Mouse (Mus musculus): ENCODE results near the gene Jdp2. TPM values are rescaled to one million over a fixed set of nuclear protein-coding genes. Genes with fewer than 3 reads are reported as not detected.

Jdp2 gene
- total RNA-seq, 1 experiment: 15.9 TPM

DNA sequence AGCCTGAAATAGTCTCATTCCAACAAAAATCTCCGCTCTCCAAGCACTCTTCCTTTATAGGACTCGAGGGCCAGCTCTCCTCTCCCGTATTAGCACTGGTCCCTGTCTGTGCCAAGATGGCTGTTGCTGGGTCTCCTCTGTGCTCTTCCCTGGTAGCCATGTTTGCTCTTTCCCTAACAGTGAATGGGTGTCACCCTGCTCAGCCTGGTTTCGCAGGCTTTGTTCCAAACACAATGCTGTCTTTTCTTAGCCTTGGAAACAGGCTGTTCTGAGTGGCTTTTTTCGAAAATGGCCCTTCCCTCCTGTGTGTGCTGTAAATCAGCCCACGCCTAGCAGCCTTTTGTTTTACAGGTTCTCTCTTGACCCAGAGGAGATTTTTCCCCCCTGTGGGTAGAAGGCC, 22.2 kb downstream of the Jdp2 start:
- Histone ChIP-seq H3K27ac (ENCODE audit: insufficient read depth, low read depth, low read length, poor library complexity, severe bottlenecking) (peak overlapping the region; percentile 72), H3K4me1 (ENCODE audit: control insufficient read depth in 2 of 2, insufficient read depth in 2 of 2, low read length in 2 of 2, poor library complexity in 1 of 2) (peaks cover 25 to 42% of the 10 kb centered on the region in 2 experiments), H3K36me3 (ENCODE audit: control insufficient read depth, insufficient read depth, low read length, poor library complexity, severe bottlenecking) (no peaks in the 10 kb centered on the region), H3K9ac (ENCODE audit: insufficient read depth, low read depth, low read length, poor library complexity, severe bottlenecking) (no peak overlapping the region), H3K4me3 (ENCODE audit: insufficient read depth in 1 of 2, low read depth in 1 of 2, low read length in 2 of 2, poor library complexity in 1 of 2, severe bottlenecking in 1 of 2) (no peak overlapping the region), H3K9me3 (ENCODE audit: control insufficient read depth, insufficient read depth, low read depth, low read length) (no peaks in the 10 kb centered on the region)
- in situ Hi-C loops (cut with MboI; ENCODE audit: low sequenced_read_pairs in 2 of 2, unreplicated experiment in 2 of 2): no loop called here
- DNase-seq (ENCODE audit: low read depth, low spot score): peak; percentile 77
- TF ChIP-seq ZNF384 (IDR thresholded peaks at IDR 0.05; ENCODE audit: low read depth, low read length) (0 out of 2 replicates have a peak, but pooled peaks have one; percentile 26), CHD2 (IDR thresholded peaks at IDR 0.05; ENCODE audit: low read depth, low read length) (no peak)

DNA sequence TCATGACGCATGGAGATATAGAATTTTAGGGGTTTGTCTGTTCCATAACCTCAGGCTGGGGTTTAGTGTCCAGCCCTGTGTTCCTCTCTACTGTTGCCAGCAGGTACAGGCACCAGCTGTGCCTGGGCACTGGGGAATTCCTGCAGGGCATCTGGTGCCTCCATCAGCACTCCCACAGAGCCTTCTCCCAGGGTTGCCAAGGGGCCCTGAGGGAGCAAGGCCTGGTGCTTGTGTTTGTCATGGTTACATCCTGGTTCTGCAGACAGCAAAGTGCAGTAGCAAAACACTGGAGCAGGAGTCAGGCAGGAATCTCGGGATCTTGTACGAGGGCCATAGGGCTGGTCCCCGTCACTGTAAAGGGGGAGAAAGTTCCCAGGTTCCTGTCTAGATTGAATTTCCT, 22.8 kb downstream of the Jdp2 start:
- in situ Hi-C loops (cut with MboI; ENCODE audit: low sequenced_read_pairs in 2 of 2, unreplicated experiment in 2 of 2): no loop called here
- no peaks in the 10 kb centered on the region for H3K9me3 ChIP-seq (ENCODE audit: control insufficient read depth, insufficient read depth, low read depth, low read length)
- TF ChIP-seq HCFC1 (IDR thresholded peaks at IDR 0.05; ENCODE audit: borderline replicate concordance, insufficient read depth, low read length) (no peak), ZNF384 (IDR thresholded peaks at IDR 0.05; ENCODE audit: low read depth, low read length) (no peak), MAFK (IDR thresholded peaks at IDR 0.05; ENCODE audit: insufficient read depth, low read depth, low read length) (no peak)
- no peak overlapping the region for H3K4me3 ChIP-seq (ENCODE audit: insufficient read depth in 1 of 2, low read depth in 1 of 2, low read length in 2 of 2, poor library complexity in 1 of 2, severe bottlenecking in 1 of 2)
- H3K4me1 ChIP-seq (ENCODE audit: control insufficient read depth in 2 of 2, insufficient read depth in 2 of 2, low read length in 2 of 2, poor library complexity in 1 of 2): peaks cover 27 to 43% of the 10 kb centered on the region in 2 experiments
- H3K36me3 ChIP-seq (ENCODE audit: control insufficient read depth, insufficient read depth, low read length, poor library complexity, severe bottlenecking): no peaks in the 10 kb centered on the region
- no peak for DNase-seq (ENCODE audit: low read depth, low spot score)
- H3K9ac ChIP-seq (ENCODE audit: insufficient read depth, low read depth, low read length, poor library complexity, severe bottlenecking): peak overlapping the region; percentile 22; the same call in 1 of the 2 replicates
- peak overlapping the region; percentile 62 for H3K27ac ChIP-seq (ENCODE audit: insufficient read depth, low read depth, low read length, poor library complexity, severe bottlenecking)

GRCm38 (mm10) chr12:85623711-85624110, 24.9 kb downstream of the Jdp2 start:
- TF ChIP-seq CHD2 (IDR thresholded peaks at IDR 0.05; ENCODE audit: low read depth, low read length) (no peak), HCFC1 (IDR thresholded peaks at IDR 0.05; ENCODE audit: borderline replicate concordance, insufficient read depth, low read length) (no peak), MAFK (IDR thresholded peaks at IDR 0.05; ENCODE audit: insufficient read depth, low read depth, low read length) (no peak)
- Histone ChIP-seq H3K4me3 (ENCODE audit: insufficient read depth in 1 of 2, low read depth in 1 of 2, low read length in 2 of 2, poor library complexity in 1 of 2, severe bottlenecking in 1 of 2) (no peak overlapping the region), H3K9me3 (ENCODE audit: control insufficient read depth, insufficient read depth, low read depth, low read length) (no peaks in the 10 kb centered on the region), H3K4me1 (ENCODE audit: control insufficient read depth in 2 of 2, insufficient read depth in 2 of 2, low read length in 2 of 2, poor library complexity in 1 of 2) (peaks cover 27 to 41% of the 10 kb centered on the region in 2 experiments), H3K27ac (ENCODE audit: insufficient read depth, low read depth, low read length, poor library complexity, severe bottlenecking) (no peak overlapping the region), H3K36me3 (ENCODE audit: control insufficient read depth, insufficient read depth, low read length, poor library complexity, severe bottlenecking) (no peaks in the 10 kb centered on the region), H3K9ac (ENCODE audit: insufficient read depth, low read depth, low read length, poor library complexity, severe bottlenecking) (no peak overlapping the region)
- in situ Hi-C loops (cut with MboI; ENCODE audit: low sequenced_read_pairs in 2 of 2, unreplicated experiment in 2 of 2): no loop called here
- DNase-seq (ENCODE audit: low read depth, low spot score): no peak

DNA sequence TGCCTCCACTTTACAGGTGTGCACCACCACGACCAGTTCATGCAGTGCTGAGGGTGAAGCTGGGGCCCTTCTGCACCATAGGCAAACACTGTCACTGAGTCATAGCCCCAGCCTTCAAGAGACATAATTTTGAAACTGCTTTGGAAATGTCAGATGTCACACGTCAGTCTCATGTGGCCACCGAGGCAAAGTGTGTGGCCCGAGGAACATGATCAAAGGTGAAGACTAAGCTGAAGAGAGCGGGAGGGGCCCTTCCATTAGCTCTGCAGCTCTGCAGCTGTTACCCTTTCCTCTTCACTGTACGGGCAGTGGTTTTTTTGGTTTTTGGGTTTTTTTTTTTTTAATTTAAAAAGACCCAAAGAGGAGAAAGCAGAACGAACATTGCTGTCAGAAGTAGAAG, 25.8 kb downstream of the Jdp2 start:
- no peak overlapping the region for H3K9ac ChIP-seq (ENCODE audit: insufficient read depth, low read depth, low read length, poor library complexity, severe bottlenecking)
- DNase-seq (ENCODE audit: low read depth, low spot score): no peak
- H3K4me1 ChIP-seq (ENCODE audit: control insufficient read depth in 2 of 2, insufficient read depth in 2 of 2, low read length in 2 of 2, poor library complexity in 1 of 2): peaks cover 25 to 35% of the 10 kb centered on the region in 2 experiments
- no peaks in the 10 kb centered on the region for H3K36me3 ChIP-seq (ENCODE audit: control insufficient read depth, insufficient read depth, low read length, poor library complexity, severe bottlenecking)
- H3K4me3 ChIP-seq (ENCODE audit: insufficient read depth in 1 of 2, low read depth in 1 of 2, low read length in 2 of 2, poor library complexity in 1 of 2, severe bottlenecking in 1 of 2): no peak overlapping the region
- in situ Hi-C loops (cut with MboI; ENCODE audit: low sequenced_read_pairs in 2 of 2, unreplicated experiment in 2 of 2): no loop called here
- no peak for TF ChIP-seq MAFK (IDR thresholded peaks at IDR 0.05; ENCODE audit: insufficient read depth, low read depth, low read length)
- TF ChIP-seq HCFC1 (IDR thresholded peaks at IDR 0.05; ENCODE audit: borderline replicate concordance, insufficient read depth, low read length): no peak
- TF ChIP-seq CHD2 (IDR thresholded peaks at IDR 0.05; ENCODE audit: low read depth, low read length): no peak
- TF ChIP-seq ZC3H11A (IDR thresholded peaks at IDR 0.05; ENCODE audit: borderline replicate concordance, low read depth, low read length): no peak
- TF ChIP-seq ZNF384 (IDR thresholded peaks at IDR 0.05; ENCODE audit: low read depth, low read length): no peak
- no peaks in the 10 kb centered on the region for H3K9me3 ChIP-seq (ENCODE audit: control insufficient read depth, insufficient read depth, low read depth, low read length)
- no peak overlapping the region for H3K27ac ChIP-seq (ENCODE audit: insufficient read depth, low read depth, low read length, poor library complexity, severe bottlenecking)

GRCm38 (mm10) chr12:85625852-85626251, 27.0 kb downstream of the Jdp2 start:
- Histone ChIP-seq H3K4me3 (ENCODE audit: insufficient read depth in 1 of 2, low read depth in 1 of 2, low read length in 2 of 2, poor library complexity in 1 of 2, severe bottlenecking in 1 of 2) (no peak overlapping the region), H3K36me3 (ENCODE audit: control insufficient read depth, insufficient read depth, low read length, poor library complexity, severe bottlenecking) (no peaks in the 10 kb centered on the region), H3K27ac (ENCODE audit: insufficient read depth, low read depth, low read length, poor library complexity, severe bottlenecking) (peak overlapping the region; percentile 37; the same call in 1 of the 2 replicates), H3K4me1 (ENCODE audit: control insufficient read depth in 2 of 2, insufficient read depth in 2 of 2, low read length in 2 of 2, poor library complexity in 1 of 2) (peaks cover 17 to 26% of the 10 kb centered on the region in 2 experiments), H3K9me3 (ENCODE audit: control insufficient read depth, insufficient read depth, low read depth, low read length) (no peaks in the 10 kb centered on the region), H3K9ac (ENCODE audit: insufficient read depth, low read depth, low read length, poor library complexity, severe bottlenecking) (no peak overlapping the region)
- TF ChIP-seq MAFK (IDR thresholded peaks at IDR 0.05; ENCODE audit: insufficient read depth, low read depth, low read length) (no peak), ZNF384 (IDR thresholded peaks at IDR 0.05; ENCODE audit: low read depth, low read length) (no peak), CHD2 (IDR thresholded peaks at IDR 0.05; ENCODE audit: low read depth, low read length) (no peak), HCFC1 (IDR thresholded peaks at IDR 0.05; ENCODE audit: borderline replicate concordance, insufficient read depth, low read length) (no peak), ZC3H11A (IDR thresholded peaks at IDR 0.05; ENCODE audit: borderline replicate concordance, low read depth, low read length) (no peak)
- in situ Hi-C loops (cut with MboI; ENCODE audit: low sequenced_read_pairs in 2 of 2, unreplicated experiment in 2 of 2): no loop called here
- no peak for DNase-seq (ENCODE audit: low read depth, low spot score)
